Mouse (Mus musculus) erythroid progenitor cell, adult 5-6 weeks (primary cell): ENCODE measurements around the gene Tmem145. TPM values are rescaled to one million over a fixed set of nuclear protein-coding genes. Genes with fewer than 3 reads are reported as not detected.

Experiments used
- total RNA-seq, 2 experiments: library from RNA; stranded (forward) in 1 of 2; stranded (reverse) in 1 of 2; fragments of 150-400 nt in 1 of 2; fragments of 186-747, 209-891 nt in 1 of 2; gene quantifications; 2 replicates each; pipeline versions ENCODE4 v1.2.3 to v1.2.4; 2015 to 2017; ENCODE audit warnings: low replicate concordance in 2 of 2

Gene Tmem145
- total RNA-seq, 2 experiments from 2014 or later, result not detected

Other genes starting within 250 kb of the Tmem145 start
- 5.4 and 12.3 TPM in 2 replicates for gene Grik5, start 233.8 kb upstream of the Tmem145 start, total RNA-seq (2015; ENCODE audit: low replicate concordance)
- 2.2 and 3.7 TPM in 2 replicates for gene Grik5, start 233.8 kb upstream of the Tmem145 start, total RNA-seq (2017; ENCODE audit: low replicate concordance)
- gene Zfp574, start 233.5 kb upstream of the Tmem145 start, total RNA-seq (2015; ENCODE audit: low replicate concordance), result 7.5 and 7.6 TPM in 2 replicates
- 4.5 and 6.0 TPM in 2 replicates for gene Zfp574, start 233.5 kb upstream of the Tmem145 start, total RNA-seq (2017; ENCODE audit: low replicate concordance)
- gene Pou2f2, start 126.4 kb upstream of the Tmem145 start, total RNA-seq (2015; ENCODE audit: low replicate concordance), result 4.2 and 6.1 TPM in 2 replicates
- 1.6 and 2.7 TPM in 2 replicates for gene Pou2f2, start 126.4 kb upstream of the Tmem145 start, total RNA-seq (2017; ENCODE audit: low replicate concordance)
- 29.9 and 31.4 TPM in 2 replicates for gene Dedd2, start 85.5 kb upstream of the Tmem145 start, total RNA-seq (2015; ENCODE audit: low replicate concordance)
- 87.7 and 89.0 TPM in 2 replicates for gene Dedd2, start 85.5 kb upstream of the Tmem145 start, total RNA-seq (2017; ENCODE audit: low replicate concordance)
- gene Zfp526, start 84.7 kb upstream of the Tmem145 start, total RNA-seq (2015; ENCODE audit: low replicate concordance), result 18.0 and 32.8 TPM in 2 replicates
- 27.6 and 29.6 TPM in 2 replicates for gene Zfp526, start 84.7 kb upstream of the Tmem145 start, total RNA-seq (2017; ENCODE audit: low replicate concordance)
- 122 and 132 TPM in 2 replicates for gene Gsk3a, start 68.3 kb upstream of the Tmem145 start, total RNA-seq (2015; ENCODE audit: low replicate concordance)
- gene Gsk3a, start 68.3 kb upstream of the Tmem145 start, total RNA-seq (2017; ENCODE audit: low replicate concordance), result 53.0 and 74.3 TPM in 2 replicates
- gene Erf, start 55.3 kb upstream of the Tmem145 start, total RNA-seq (2015; ENCODE audit: low replicate concordance), result 0.72 and 3.4 TPM in 2 replicates
- 0.61 and 1.8 TPM in 2 replicates for gene Erf, start 55.3 kb upstream of the Tmem145 start, total RNA-seq (2017; ENCODE audit: low replicate concordance)
- gene Cic, start 38.4 kb upstream of the Tmem145 start, total RNA-seq (2015; ENCODE audit: low replicate concordance), result 114 and 181 TPM in 2 replicates
- 70.5 and 90.7 TPM in 2 replicates for gene Cic, start 38.4 kb upstream of the Tmem145 start, total RNA-seq (2017; ENCODE audit: low replicate concordance)
- 20.2 and 26.8 TPM in 2 replicates for gene Pafah1b3, start 8.1 kb upstream of the Tmem145 start, total RNA-seq (2015; ENCODE audit: low replicate concordance)
- 8.9 and 17.3 TPM in 2 replicates for gene Pafah1b3, start 8.1 kb upstream of the Tmem145 start, total RNA-seq (2017; ENCODE audit: low replicate concordance)
- not detected in 2 replicates for gene Prr19, start 4.7 kb upstream of the Tmem145 start, total RNA-seq (2015; ENCODE audit: low replicate concordance)
- not detected in 2 replicates for gene Prr19, start 4.7 kb upstream of the Tmem145 start, total RNA-seq (2017; ENCODE audit: low replicate concordance)
- gene Megf8, start 11.1 kb downstream of the Tmem145 start, total RNA-seq (2015; ENCODE audit: low replicate concordance), result 0.42 TPM in 1 of 2 replicates, not detected in the other
- gene Megf8, start 11.1 kb downstream of the Tmem145 start, total RNA-seq (2017; ENCODE audit: low replicate concordance), result 0.64 TPM in 1 of 2 replicates, not detected in the other
- gene Cnfn, start 63.6 kb downstream of the Tmem145 start, total RNA-seq (2015; ENCODE audit: low replicate concordance), result not detected in 2 replicates
- gene Cnfn, start 63.6 kb downstream of the Tmem145 start, total RNA-seq (2017; ENCODE audit: low replicate concordance), result not detected in 2 replicates
- gene Lipe, start 92.6 kb downstream of the Tmem145 start, total RNA-seq (2015; ENCODE audit: low replicate concordance), result 1.1 and 10.9 TPM in 2 replicates
- gene Lipe, start 92.6 kb downstream of the Tmem145 start, total RNA-seq (2017; ENCODE audit: low replicate concordance), result 0.23 and 13.1 TPM in 2 replicates
- gene Cxcl17, start 106.8 kb downstream of the Tmem145 start, total RNA-seq (2015; ENCODE audit: low replicate concordance), result not detected in 2 replicates
- not detected in 2 replicates for gene Cxcl17, start 106.8 kb downstream of the Tmem145 start, total RNA-seq (2017; ENCODE audit: low replicate concordance)
- gene Ceacam1, start 171.5 kb downstream of the Tmem145 start, total RNA-seq (2015; ENCODE audit: low replicate concordance), result 52.0 and 58.4 TPM in 2 replicates
- 9.5 and 13.3 TPM in 2 replicates for gene Ceacam1, start 171.5 kb downstream of the Tmem145 start, total RNA-seq (2017; ENCODE audit: low replicate concordance)
- not detected in 2 replicates for gene Ceacam2, start 233.8 kb downstream of the Tmem145 start, total RNA-seq (2015; ENCODE audit: low replicate concordance)
- gene Ceacam2, start 233.8 kb downstream of the Tmem145 start, total RNA-seq (2017; ENCODE audit: low replicate concordance), result not detected in 2 replicates